Mouse (Mus musculus): ENCODE results near the gene Dapk1. TPM values are rescaled to one million over a fixed set of nuclear protein-coding genes. Genes with fewer than 3 reads are reported as not detected.
A peak's percentile ranks its signal among the peaks of the same experiment; 100 is the strongest.

Dapk1 gene
- total RNA-seq, 2 experiments from 2014 or later, result 22.3 to 25.4 TPM

DNA sequence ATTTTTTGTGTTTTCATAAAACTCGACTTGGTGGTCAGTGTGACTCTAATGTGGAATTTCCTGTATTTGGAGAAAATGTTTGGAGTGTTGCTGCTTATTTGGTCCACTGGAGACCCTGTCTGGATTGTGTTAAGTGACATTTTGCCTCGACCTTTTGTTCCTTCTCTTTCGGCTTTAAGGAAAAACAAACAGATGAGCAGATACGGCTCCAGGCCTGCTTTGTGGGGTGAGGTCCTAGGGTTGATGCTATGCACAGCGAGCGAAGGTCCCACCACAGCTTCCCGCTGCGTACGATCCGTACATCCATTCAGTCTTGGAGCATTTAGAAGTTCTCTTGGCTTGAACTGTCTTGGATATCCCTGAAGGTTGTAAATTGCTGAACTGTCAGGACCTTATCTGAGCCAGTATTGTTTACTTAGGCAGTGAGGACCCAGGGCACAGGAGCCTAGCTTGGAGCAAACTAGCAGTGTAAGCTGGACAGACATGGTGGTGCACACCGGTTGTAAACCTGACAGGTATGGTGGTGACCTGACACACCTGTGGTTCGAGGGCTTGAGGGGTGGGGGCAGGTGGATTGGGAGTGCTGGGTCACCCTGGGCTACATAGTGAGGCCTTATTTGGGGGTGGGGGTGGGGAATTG is 84.4 kb downstream of the Dapk1 start:
- DNase-seq, result no peak
- intact Hi-C loops (cut with DNase I), result loop anchor here (5.0 kb wide), 1 partner anchor 51 kb away; no protein-coding TSS in a partner anchor

DNA sequence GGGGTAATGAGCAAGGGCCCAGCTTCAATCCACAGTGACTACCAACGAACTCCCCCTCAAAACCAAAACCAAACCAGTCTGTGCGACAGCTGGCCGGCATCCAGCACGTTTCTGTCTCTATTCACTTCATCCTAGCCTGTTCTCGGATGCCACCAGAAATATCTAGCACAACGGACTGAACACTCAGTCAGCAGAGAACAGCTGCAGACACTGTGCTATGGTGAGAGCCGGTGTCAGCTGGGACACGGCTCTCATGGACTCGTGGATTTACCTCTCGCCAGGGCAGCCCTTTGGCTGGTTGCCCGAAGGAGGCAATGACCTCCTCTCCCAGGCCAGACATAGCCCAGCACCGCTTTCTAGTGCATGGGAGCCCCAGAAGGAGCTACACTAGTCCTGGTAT is 85.2 kb downstream of the Dapk1 start:
- intact Hi-C loops (cut with DNase I), result loop anchor here (5.0 kb wide), 1 partner anchor 50 kb away; no protein-coding TSS in a partner anchor
- peak; percentile 52 to 56 for DNase-seq

DNA sequence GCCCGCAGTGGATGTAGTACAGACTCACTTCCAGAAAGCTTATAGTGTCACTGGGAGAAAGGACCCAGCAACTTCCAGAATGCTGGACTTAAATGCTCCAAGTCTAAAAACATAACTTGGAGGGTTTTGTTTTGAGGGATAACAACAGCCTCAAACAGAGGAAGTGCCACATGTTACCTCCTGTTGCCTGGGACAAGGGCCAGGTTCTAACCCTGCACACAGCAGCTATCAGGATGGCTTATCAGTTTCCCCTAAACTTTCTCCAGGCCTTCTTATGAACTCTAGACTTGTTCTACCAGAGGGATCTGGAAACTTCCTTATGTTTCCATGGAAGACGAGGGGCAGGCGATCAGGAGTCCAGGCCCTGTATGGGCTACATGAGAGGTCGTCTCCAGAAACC is 85.7 kb downstream of the Dapk1 start:
- no peak for DNase-seq
- intact Hi-C loops (cut with DNase I), result loop anchor here (5.0 kb wide), 1 partner anchor 50 kb away; no protein-coding TSS in a partner anchor

DNA sequence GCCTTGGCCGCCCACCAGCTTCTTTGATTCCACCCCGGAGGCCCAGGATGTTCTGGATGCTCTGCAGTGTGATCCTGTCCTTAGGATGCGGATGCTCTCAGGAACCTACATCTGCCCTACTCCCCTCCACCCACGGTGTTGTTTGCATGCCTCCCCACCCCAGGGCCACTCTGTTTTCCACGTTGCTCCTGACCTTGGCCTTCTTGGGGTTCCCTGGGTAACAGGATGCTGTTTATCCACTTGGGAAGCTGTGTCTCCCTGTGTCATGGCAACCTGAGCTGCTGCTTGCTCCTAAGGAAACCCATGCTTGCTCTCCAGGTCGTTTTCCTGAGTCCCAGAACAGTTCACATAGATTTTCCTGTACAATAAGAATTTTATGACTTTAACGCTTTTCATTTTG is 86.1 kb downstream of the Dapk1 start:
- DNase-seq, result no peak
- intact Hi-C loops (cut with DNase I), result loop anchor here (5.0 kb wide), 1 partner anchor 49 kb away; no protein-coding TSS in a partner anchor

DNA sequence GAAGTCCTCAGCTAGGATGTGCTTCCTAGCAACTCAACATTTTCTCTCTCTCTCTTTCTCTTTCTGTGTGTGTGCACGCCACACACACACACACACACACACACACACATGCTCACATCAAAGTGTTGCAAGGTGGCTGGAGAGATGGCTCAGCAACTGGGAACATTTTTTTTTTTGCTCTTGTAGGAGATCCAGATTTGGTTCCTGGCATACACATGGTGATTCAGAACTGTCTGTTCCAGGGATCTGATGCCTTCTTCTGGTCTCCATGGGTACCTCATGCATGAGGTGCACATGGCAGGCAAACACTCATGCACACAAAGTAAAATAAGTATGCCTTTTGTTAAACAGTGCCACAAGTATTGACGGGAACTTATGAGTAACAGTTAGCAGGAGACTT is 89.2 kb downstream of the Dapk1 start:
- intact Hi-C loops (cut with DNase I), result no loop called here
- DNase-seq, result no peak

DNA sequence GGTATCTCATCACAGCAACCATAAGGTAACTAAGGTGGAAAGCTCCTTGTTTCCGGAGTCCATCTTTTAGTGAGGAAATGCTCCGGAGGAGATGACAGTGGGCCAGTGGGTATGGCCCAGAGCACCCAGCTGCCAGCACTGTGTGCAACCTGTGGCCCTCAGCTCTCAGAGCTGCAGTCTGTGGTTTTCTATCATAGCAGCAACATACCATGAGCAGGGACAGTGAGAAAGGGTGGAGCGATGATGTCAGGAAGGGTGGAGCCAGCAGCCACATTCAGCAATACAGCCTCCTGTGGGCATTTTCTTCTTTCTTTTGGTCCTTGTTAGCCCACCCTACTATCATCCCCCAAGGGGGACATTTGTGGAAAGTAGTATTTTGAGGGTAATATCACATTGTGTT is 90.2 kb downstream of the Dapk1 start:
- intact Hi-C loops (cut with DNase I), result no loop called here
- DNase-seq, result no peak

DNA sequence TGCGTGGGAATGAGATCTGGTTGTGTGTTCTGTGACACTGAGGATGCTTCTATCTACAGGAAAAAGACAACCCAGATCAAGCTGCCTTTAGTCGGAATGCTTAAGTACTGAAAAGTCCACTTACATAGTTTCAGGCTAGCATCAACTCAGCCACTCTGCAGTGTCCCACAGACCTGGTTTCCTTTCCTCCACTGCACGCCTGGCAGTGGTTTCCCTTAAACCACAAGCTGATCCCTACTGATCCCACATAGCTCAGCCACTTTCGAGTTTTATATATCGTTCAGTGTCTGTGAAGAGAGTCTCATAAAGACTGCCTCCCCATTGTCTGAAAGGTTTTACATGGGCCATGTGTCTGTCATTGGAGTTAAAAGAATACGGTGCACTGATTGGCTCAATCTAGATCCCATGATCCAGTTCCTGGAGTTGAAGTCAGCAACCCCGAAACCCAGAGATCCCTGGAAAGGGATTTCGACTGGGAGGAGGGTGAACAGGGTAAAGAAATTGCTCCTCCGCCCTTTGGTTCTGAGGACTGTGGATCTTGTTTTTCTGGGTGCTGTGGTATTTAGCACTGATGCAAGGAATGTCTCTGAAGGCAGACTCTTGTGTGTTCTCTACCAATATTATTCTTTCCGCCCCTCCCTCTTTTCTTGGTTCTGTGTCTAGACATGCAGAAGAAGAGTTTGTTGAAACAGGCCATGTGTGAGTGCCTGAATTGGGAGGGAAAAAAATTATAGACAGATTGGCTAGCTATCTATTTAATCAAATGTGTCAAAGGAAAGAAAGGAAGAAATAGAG is 93.6 kb downstream of the Dapk1 start:
- intact Hi-C loops (cut with DNase I), result no loop called here
- DNase-seq, result no peak

DNA sequence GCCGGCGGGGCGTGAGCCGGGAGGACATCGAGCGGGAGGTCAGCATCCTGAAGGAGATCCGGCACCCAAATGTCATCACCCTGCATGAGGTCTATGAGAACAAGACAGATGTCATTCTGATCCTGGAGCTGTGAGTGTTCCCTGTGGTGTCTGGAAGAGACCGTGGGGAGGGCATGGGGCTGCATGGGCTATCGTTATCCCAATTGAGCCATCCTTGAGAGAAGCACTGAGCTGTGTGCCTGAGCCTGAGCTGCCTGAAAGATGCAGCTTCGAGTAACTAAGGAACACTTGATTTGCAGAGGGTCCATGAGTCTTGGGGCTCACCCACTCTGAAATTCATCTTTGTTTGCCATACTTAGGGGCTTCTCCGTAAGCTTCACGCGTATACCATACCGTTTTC is 94.6 kb downstream of the Dapk1 start:
- DNase-seq, result no peak
- intact Hi-C loops (cut with DNase I), result no loop called here

DNA sequence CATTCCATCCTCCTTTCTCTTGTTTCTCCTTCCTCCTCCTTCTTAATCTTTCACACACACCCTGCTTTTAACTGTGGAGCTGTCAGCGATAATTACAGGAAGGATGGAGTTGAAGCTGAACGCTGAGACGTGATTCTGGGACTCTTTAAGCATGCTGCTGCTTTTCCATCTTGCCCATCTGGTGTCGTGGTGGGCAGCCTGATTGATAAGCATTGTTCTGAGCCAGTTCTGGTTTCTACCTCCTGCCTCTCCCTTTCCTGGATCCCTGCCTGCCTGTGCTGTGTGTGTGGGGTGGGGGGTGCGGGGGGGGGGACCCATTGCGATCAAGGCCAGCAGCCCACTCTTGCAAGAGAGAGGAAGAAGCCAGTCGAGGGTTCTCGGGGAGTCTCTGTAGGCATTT is 95.0 kb downstream of the Dapk1 start:
- DNase-seq, result no peak
- intact Hi-C loops (cut with DNase I), result no loop called here

DNA sequence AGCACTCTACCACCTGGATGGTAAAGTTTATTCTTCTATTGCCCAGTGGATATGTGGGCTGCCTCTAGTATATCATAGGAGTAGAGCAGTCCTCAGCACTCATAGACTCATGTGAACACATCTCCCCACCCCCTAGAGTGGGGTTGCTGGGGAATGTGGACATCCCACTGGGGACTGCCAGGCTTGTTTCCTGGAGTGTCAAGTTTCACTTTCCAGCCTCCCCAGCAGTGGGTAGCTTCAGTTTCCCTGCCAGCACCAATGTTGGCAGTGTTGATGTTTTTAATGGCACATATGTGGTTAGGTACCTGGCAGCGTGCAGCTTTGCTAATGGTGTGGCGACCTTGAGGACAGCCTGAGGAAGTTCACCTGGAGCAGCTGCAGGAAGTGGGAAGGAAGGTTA is 96.3 kb downstream of the Dapk1 start:
- intact Hi-C loops (cut with DNase I), result no loop called here
- DNase-seq, result no peak

DNA sequence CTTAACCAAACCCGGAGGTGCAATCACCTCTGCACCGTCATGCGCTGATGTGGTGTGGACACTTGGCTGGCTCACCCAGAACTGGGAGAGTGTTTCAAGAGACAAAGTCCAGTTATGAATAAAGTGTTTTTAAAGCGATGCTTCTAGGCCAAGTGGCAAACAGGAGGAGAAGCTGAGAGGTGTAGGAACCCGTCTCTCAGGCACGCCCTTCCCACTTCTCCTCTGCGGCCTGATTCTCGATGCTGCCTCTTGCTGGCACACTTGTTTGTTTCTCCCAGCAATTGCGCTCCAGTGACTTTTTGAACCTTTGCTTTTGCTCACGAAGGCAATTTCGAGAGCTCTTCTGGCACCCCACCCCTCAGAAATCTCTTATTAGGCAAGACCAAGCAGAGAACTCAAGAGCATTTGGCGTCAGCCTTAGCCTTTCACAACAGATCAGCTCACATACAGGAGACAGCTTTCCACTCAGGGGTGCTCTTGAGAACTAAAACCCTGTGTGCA is 100.0 kb downstream of the Dapk1 start:
- no peak for DNase-seq
- intact Hi-C loops (cut with DNase I), result no loop called here

DNA sequence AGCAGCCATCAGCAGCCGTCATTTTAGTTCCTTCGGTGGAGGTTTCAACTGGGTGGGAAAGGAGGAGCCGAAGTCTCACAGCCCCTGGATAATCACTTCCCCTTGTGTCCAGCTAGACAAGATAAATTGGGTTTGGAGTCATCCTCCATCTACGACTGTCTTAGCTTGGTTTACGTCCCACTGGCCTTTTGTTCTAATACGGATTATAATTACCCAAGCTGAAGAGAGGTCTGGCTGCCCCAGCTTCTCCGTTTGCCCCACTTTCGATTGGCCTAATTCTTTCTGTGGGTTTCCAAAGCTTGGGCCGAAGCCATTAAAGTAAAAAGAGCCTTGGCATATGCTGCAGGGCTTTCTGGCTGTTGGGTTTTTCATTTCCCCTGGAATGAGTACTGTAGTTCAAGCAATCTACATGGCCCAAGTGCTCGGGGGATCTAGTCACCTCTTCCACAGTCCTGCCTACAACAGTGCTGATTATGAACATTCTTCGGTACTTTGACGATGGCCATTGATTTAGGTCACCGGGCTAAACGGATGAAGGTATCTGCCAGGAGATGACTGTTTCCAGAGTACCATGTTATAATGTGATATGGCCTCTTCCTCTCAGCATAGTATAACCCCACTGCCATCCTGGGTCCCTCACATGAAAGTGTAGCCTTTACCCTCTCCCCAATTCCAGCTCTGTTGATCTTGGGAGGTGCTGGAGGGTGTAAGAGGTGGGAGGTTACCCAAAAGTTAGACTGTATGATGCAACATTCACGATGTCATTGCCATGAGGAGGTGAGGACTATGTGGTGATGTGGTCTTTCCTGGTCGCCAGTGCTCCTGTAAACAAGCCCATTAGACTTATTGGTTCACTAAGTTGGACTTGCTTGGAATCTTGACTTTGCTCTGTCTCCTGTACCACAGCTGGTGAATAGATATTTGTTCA is 106.1 kb downstream of the Dapk1 start:
- no peak for DNase-seq
- intact Hi-C loops (cut with DNase I), result no loop called here

DNA sequence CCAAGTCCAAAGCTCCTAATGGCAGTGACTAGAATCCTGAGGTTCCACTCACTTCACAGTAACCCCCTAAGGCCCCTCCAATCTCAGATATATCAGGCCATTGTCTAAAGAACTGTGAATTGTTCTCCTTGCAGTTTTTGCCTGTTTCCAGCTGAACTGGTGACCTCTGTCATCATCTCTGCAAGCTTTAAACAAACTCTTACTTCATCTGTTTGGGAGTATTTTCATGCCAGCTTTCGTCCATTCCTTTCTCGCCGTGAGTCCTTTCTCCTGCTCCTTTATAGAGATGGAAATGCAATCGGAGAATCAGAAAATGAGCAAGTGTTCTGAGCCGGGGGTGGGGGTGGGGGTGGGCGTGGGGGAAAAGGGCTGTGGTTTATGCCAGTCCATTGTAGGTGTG is 107.4 kb downstream of the Dapk1 start:
- no peak for DNase-seq
- intact Hi-C loops (cut with DNase I), result no loop called here

DNA sequence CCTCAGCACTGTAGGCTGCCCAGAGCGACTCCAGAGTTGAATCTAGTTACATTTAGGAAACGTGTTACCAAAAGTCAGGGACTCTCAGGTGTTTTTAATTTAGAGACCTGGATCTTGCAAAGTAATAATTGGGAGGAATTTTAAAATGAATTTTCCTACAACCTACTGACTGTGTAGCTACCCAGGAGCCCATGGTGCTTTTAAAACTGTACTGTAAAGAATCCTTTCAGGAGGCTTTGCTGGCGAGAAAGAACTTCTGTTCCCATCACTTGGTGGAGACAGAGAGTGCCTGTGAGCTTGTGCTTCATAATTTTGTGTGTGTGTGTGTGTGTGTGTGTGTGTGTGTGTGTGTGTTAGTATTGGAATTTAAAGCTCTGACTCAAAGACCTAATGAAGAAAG is 109.2 kb downstream of the Dapk1 start:
- DNase-seq, result no peak
- intact Hi-C loops (cut with DNase I), result no loop called here

DNA sequence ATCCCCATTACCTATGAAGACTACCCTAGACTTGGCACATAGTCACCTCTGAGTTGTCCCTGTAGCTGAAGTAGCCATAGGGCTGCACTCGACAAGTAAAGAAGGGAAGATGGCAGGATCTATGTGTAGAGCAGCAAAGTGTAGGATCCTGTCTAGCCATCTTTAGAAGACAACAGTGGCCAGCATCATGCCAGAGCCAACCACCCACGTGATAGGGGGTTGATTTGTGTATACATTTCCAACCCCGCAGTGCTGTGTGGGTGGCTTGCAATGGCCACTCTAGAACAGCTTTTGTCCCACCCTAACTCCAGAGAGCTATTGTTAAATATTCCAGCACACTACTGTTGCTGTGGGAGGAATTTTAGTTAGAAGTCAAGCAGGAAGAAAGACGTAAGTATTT is 111.8 kb downstream of the Dapk1 start:
- no peak for DNase-seq

DNA sequence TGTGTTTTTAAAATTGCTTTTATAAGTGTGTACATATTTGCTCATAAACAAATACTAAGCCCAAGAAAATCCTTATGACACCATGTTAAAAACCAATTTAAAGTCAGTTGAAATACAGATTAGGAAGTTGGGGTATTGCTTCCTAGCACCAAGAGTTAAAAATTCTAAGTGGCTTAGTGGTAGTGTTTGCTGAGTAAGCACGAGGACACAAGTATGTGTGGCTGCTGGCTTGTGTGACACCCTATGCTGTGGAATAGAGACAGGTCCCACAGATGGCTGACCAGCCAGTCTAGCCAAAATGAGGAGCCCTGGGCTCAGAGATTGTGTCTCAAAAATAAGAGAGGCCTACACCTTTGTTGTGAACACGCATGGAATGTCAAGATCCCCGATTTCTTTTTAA is 114.4 kb downstream of the Dapk1 start:
- DNase-seq, result no peak
- intact Hi-C loops (cut with DNase I), result no loop called here

More for the DNA sequence above, 111.8 kb downstream of the Dapk1 start:
- intact Hi-C loops (cut with DNase I), result no loop called here

DNA sequence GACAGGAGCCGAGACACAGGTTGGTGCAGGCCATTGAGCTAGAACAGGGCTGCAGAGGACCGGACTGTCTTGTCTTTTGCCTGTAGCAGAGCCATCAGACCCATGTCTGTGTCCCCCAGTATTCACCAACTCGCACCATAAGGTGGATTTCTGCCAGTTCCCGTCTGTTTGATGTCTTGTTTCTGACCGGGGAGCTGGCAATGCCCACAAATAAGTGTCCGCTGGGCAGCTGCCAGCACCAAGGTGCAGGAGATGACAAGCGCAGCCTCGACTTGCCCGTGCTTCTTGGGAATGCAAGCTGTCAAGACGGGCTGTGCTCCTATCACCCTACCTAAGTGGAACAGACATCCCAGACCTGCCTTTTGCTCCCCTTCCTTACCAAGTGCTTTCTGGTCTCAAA is 115.7 kb downstream of the Dapk1 start:
- intact Hi-C loops (cut with DNase I), result no loop called here
- no peak for DNase-seq

DNA sequence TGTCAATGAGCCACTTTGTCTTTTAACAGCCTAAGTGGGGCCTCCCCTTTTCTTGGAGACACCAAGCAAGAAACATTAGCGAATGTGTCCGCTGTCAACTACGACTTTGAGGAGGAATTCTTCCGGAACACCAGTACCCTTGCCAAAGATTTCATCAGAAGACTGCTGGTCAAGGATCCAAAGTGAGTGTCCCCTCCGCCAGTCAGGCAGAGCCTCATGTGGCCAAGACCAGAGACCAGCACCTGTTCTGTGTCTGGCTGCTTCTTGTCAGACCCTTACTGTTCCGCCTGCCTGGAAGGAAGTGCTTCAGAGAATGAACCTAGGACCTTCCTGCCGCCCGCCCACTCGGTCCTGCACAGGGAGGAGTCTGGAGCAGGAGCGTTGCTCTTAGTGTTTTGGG is 117.8 kb downstream of the Dapk1 start:
- intact Hi-C loops (cut with DNase I), result no loop called here
- DNase-seq, result no peak

DNA sequence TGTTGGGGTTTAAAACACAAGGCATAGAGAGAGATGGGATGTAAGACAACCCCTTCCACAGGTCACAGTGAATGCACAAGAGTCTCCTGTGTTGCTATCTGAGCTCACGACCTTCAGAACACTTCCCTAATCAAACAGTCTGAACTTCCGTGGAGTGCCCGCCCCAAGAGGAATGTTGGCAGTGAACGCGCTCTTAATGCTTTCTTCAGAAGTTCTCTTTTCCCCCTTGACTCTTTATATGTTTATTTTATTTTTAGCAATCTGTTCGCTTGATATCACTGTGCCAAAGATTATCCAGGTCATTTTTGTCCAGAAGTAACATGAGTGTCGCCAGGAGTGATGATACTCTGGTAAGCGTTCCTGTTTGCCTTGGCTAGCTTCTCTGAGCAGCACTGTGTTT is 121.0 kb downstream of the Dapk1 start:
- no peak for DNase-seq

DNA sequence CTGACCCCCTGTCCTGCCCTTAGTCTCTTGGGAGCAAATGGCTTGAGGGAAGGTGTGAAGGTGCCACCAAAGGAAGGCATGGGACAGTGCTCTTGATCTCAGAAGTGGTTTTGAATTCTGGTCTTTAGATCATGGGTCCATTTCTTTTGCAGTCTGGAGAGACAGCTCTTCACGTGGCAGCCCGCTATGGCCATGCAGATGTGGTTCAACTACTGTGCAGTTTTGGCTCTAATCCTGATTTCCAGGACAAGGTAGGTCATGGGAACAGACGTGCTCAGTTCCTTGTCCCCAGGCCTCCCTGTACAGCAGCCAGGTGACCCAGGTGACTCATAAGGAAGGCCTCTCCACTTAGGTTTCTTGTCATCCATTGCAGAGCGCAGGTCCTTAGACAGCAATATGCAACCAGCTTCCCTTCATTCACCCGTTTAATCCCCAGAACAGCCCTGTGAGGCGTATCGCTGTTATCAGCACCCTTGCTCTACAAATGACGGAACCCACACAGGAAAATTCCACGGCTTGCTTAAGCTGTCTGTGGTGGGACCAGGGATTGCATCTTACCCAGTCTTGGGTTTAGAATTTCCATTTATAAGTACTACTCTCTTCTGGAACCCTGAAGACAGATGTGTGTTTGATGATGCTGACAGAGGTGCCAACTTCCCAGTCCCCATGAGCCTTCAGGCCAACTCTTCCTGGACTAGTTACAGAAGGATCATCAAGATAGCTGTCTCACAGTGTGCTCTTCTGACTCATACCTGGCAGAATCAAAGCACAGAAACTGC is 126.7 kb downstream of the Dapk1 start:
- no peak for DNase-seq
- intact Hi-C loops (cut with DNase I), result no loop called here

More for the DNA sequence above, 121.0 kb downstream of the Dapk1 start:
- intact Hi-C loops (cut with DNase I), result no loop called here
